Mouse (Mus musculus): Measurements from ENCODE around the gene Mrtfa. TPM values are rescaled to one million over a fixed set of nuclear protein-coding genes. Genes with fewer than 3 reads are reported as not detected.

Mrtfa gene
- 42.6 and 77.7 TPM in 2 replicates for polyA plus RNA-seq (2012; rRNA removed; ENCODE audit: low replicate concordance)

DNA sequence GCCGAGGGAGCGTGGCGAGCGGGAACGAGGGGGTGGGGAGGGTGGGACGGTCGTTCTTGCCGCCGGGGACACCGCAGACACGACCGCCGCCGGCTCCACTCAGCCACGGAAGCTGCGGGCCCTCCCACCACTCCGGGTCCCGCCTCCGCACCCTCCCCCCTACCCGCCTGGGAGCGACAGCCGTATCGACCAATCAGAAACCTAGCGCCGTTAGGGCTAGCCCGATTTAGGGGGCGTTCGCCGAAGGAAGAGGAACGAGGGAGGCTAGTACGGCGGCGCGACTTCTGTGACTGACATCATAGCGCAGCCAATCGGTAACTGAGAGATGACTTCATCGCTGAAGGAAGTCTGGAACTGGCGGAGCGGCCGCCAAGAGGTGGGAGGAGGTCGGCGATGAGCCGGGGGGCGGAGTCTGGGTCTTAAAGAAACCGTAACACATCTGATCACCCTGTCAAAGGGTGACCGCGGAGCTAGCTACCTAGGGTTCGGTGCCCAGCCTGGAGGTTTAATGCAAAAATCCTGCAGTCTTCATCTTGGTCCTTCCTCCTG lies at the start of gene Mrtfa:
Gene Mrtfa, minus strand, starts transcription at position 128 of the 549 bp plus-strand sequence.

DNA sequence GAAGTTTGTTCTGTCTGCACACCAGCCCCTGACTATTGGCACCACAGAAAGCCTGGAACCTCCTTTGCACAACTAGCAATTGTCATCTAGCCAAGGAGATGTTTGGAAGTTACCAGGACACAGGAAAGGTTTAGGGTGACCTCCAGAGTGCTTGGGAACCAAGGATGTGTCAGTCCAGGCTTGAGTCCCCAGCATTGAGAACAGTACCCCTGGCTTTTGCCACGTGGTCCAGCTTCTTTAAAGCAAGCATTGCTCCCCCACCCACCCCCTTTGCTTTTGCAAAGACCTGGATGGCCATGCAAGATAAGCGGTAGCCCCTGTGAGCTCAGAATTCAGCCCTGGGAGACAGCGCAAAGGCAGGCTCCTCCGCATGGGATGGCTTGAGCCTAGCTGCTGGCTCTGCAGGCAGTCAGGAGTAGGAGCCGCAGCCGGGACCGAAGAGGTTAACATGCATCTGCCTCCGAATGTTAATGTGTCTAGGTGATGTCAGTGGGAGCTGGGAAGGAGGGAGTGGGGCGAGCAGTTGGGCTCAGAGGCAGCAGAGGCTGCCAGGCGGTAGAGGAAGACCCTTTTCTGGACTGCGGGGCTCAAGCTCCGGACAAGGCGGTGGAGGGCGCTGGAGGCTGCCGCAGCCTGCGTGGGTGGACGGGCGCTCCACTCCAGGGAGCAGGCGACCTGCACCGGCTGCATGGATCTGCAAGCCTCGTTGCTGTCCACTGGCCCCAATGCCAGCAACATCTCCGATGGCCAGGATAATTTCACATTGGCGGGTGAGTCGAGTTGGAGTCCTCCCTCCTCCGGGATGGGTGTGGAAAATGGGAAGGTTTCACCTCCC lies 44.7 kb upstream of the Mrtfa start, which contains the start of gene Mchr1:
Gene Mchr1, plus strand, starts transcription at position 414 of the 835 bp plus-strand sequence.

GRCm38 (mm10) chr15:80977620-80978334 lies 212.8 kb downstream of the Mrtfa start, which contains the start of gene Sgsm3:
Sgsm3 (plus strand) TSS chr15:80977765.

Other genes starting within 250 kb of the Mrtfa start
- 47.9 and 71.8 TPM in 2 replicates for gene Adsl, start 242.3 kb downstream of the Mrtfa start, polyA plus RNA-seq (2012; rRNA removed; ENCODE audit: low replicate concordance)
- 30.8 and 35.0 TPM in 2 replicates for gene Sgsm3, start 213.0 kb downstream of the Mrtfa start, polyA plus RNA-seq (2012; rRNA removed; ENCODE audit: low replicate concordance)
- 0.37 and 1.0 TPM in 2 replicates for gene Mchr1, start 44.7 kb upstream of the Mrtfa start, polyA plus RNA-seq (2012; rRNA removed; ENCODE audit: low replicate concordance)
- 21.3 and 45.5 TPM in 2 replicates for gene Slc25a17, start 170.1 kb upstream of the Mrtfa start, polyA plus RNA-seq (2012; rRNA removed; ENCODE audit: low replicate concordance)
- 24.1 and 26.7 TPM in 2 replicates for gene St13, start 209.3 kb upstream of the Mrtfa start, polyA plus RNA-seq (2012; rRNA removed; ENCODE audit: low replicate concordance)
- 8.5 and 12.4 TPM in 2 replicates for gene Xpnpep3, start 209.4 kb upstream of the Mrtfa start, polyA plus RNA-seq (2012; rRNA removed; ENCODE audit: low replicate concordance)
- gene Dnajb7, start 217.5 kb upstream of the Mrtfa start, polyA plus RNA-seq (2012; rRNA removed; ENCODE audit: low replicate concordance): not detected in 2 replicates

Data from mammary gland, adult 2 months (tissue).